Mouse (Mus musculus) neural tube, embryonic 14.5 days (tissue): ENCODE results near the gene Myh1. TPM values are rescaled to one million over a fixed set of nuclear protein-coding genes. Genes with fewer than 3 reads are reported as not detected.

Experiments
- ATAC-seq: fragments of 200-750 bp; cut with Nextera tagmentation; 2 replicates; pipeline ENCODE4 v1.8.0; 2017; ENCODE audit warnings: low read depth, mild to moderate bottlenecking, moderate TSS enrichment, moderate library complexity
- H3K27ac ChIP-seq: fragments of 300-500 bp; sonication (generic); 2 replicates; pipeline ENCODE4 v1.5.1; 2014; ENCODE audit warnings: low read depth, mild to moderate bottlenecking, control low read depth, low read length, moderate library complexity, mixed read lengths
- H3K27me3 ChIP-seq: fragments of 300-500 bp; sonication (generic); 2 replicates; pipeline ENCODE4 v1.6.1; 2014; ENCODE audit warnings: low read length; ENCODE audit not compliant: control insufficient read depth, insufficient read depth
- H3K36me3 ChIP-seq: fragments of 300-500 bp; sonication (generic); 2 replicates; pipeline ENCODE4 v1.6.1; 2014; ENCODE audit warnings: low read length, mixed read lengths; ENCODE audit not compliant: control insufficient read depth, insufficient read depth
- H3K4me1 ChIP-seq: fragments of 300-500 bp; sonication (generic); 2 replicates; pipeline ENCODE4 v1.6.1; 2014; ENCODE audit warnings: low read length; ENCODE audit not compliant: control insufficient read depth, insufficient read depth
- H3K4me2 ChIP-seq: fragments of 300-500 bp; sonication (generic); 2 replicates; pipeline ENCODE4 v1.6.1; 2014; ENCODE audit warnings: mild to moderate bottlenecking, low read depth, low read length, control low read depth
- H3K4me3 ChIP-seq: fragments of 300-500 bp; sonication (generic); 2 replicates; pipeline ENCODE4 v1.5.1; 2014; ENCODE audit warnings: low read depth, low read length, control low read depth, mixed read lengths
- H3K9ac ChIP-seq: fragments of 300-500 bp; sonication (generic); replicated peaks from 2 replicates; pipeline ENCODE4 v1.6.1; 2014; ENCODE audit warnings: low read depth, mild to moderate bottlenecking, control low read depth, low read length, mixed read lengths
- H3K9me3 ChIP-seq: fragments of 300-500 bp; sonication (generic); 2 replicates; pipeline ENCODE4 v1.6.1; 2016; ENCODE audit warnings: low read length; ENCODE audit not compliant: control insufficient read depth
- WGBS: fragments of 180-500 bp; shearing (Covaris S2); extraction: QIAGEN DNeasy Blood & Tissue Kit; methylation state at CpG from one replicate; pipeline ENCODE4 v1.1.7; 2014; 5-methylcytosine and 5-hydroxymethylcytosine counted together
- polyA plus RNA-seq: library from polyadenylated mRNA; unstranded; fragments of >200 nt; fragmentation: Nextera tagmentation; extraction: Ambion mirVana; gene quantifications from 2 replicates; pipeline ENCODE4 v1.2.1, GENCODE M21; 2014

Myh1 gene
- polyA plus RNA-seq: 0.03 and 0.12 TPM in 2 replicates

DNA sequence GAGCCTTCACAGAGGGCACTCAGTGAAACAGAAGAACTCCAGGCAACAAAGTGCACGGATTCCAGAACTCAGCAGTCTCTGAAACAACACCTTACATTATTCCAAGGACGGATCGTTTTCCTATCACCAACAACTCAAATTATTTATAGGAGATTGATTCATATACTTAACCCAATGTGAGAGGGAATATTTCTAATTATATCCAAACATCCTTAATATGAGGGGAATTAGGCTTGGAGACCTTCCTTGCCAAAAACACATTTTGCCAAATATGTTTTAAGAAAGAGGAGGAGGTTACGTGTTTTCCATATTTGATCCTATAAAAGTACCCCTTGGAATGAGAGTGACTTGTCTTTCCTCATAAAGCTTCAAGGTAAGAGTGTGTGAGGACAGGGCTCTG is at the start of gene Myh1:
Myh1 (plus strand) TSS at position 301 of the 400 bp plus-strand sequence.
- Histone ChIP-seq H3K4me2 (no peak within 1 kb of the TSS), H3K9me3 (no peaks in the 10 kb centered on the region), H3K9ac (no peak within 1 kb of the TSS), H3K27ac (no peak within 1 kb of the TSS), H3K4me3 (no peak within 1 kb of the TSS), H3K27me3 (no peaks in the 10 kb centered on the region), H3K36me3 (no peaks in the 10 kb centered on the region), H3K4me1 (no peaks in the 10 kb centered on the region)
- no peak for ATAC-seq
- WGBS: 87% methylated on average over 4 of the region's 4 CpGs

DNA sequence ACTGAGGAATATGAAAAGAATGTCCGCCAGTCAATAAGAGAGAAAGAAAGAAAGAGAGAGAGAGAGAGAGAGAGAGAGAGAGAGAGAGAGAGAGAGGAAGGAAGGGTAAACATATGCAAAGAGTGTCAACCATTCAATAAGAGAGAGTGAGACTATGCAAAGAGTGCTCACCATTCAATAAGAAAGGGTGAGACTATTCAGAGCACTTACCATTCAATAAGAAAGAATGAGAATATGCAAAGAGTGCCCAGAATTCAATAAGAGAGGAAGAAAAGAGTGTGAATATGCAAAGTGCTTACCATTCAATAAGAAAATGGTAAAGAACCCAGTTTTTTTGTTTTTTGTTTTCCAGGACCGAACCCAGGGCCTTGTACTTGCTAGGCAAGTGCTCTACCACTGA is 49.6 kb upstream of the Myh1 start:
- Histone ChIP-seq H3K4me2 (no peak overlapping the region), H3K4me1 (no peaks in the 10 kb centered on the region), H3K9ac (no peak overlapping the region), H3K27ac (no peak overlapping the region), H3K36me3 (no peaks in the 10 kb centered on the region), H3K4me3 (no peak overlapping the region), H3K27me3 (no peaks in the 10 kb centered on the region), H3K9me3 (no peaks in the 10 kb centered on the region)
- 94% methylated on average over 2 of the region's 2 CpGs for WGBS
- ATAC-seq: no peak

DNA sequence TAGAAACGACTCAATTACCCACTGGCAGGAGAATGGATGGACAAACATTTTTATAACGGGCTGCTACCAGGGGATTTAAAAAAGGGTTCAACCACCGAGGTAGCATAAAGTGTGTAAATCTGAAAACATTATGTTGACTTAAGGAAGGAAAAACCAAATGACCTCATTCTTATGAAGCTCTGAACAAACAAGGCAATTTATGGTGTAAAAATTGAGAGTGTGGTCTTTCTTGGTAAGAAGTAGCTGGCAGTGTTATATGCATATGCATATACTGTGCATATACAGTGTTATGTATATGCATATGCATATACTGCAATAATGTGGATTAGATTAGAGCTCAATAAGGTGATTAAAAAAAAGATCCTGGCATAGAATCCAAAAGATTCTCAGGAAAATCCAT is 48.7 kb upstream of the Myh1 start:
- WGBS: 76% methylated on average over 3 of the region's 3 CpGs
- no peaks in the 10 kb centered on the region for H3K36me3 ChIP-seq
- H3K27me3 ChIP-seq: no peaks in the 10 kb centered on the region

DNA sequence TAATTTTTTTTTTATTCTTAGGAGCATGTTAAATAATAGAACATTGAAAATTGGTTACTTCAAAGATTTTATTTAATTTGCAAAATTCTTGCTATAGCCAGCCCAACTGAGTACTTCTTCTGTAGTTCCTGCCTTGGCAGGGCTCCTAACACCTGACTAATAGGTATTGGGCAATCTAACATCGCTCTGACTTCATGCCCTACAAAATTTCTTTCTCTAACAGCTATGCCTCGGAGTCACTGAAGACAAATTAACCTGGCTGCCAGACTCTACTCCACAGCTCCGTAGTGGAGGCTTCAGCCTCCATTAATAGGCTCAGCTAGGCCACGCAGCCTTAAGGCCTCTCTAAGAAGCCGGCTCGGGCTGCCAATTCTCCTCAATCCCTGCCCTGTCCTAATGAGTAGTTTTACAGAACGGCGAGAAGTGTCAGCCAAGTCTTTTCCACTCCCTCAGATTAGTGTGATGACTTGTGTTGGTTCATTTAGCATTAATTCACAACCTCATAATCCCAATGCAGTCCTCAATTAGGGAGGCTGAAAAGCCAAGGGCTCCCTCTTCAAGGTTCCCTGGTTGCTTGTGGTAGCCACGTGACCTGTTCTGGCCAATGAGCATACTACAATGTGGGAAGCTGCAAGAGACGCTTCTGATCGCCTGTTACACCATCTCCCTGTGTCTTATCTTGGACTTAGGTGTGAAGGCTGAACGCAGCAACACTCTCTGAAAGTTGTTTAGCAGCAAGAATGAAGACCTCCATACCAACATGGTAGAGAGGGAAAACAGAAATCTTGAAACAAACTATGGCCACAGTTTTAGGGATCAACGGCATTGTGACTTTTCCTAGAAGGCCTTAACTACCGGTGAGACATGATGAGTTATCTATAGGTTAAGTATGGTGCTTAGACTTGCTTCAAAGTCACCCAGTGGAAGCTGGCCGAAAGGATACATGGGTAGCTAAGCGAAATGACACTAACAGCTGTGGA is 47.9 kb upstream of the Myh1 start:
- no peaks in the 10 kb centered on the region for H3K36me3 ChIP-seq
- no peaks in the 10 kb centered on the region for H3K9me3 ChIP-seq
- no peaks in the 10 kb centered on the region for H3K27me3 ChIP-seq
- WGBS: 91% methylated on average over 16 of the region's 16 CpGs
- no peak for ATAC-seq
- no peak overlapping the region for H3K4me3 ChIP-seq
- H3K4me1 ChIP-seq: no peaks in the 10 kb centered on the region
- no peak overlapping the region for H3K4me2 ChIP-seq
- H3K9ac ChIP-seq: no peak overlapping the region
- H3K27ac ChIP-seq: no peak overlapping the region

More for the DNA sequence above, 48.7 kb upstream of the Myh1 start:
- Histone ChIP-seq H3K9ac (no peak overlapping the region), H3K9me3 (no peaks in the 10 kb centered on the region), H3K4me3 (no peak overlapping the region), H3K27ac (no peak overlapping the region), H3K4me2 (no peak overlapping the region), H3K4me1 (no peaks in the 10 kb centered on the region)
- ATAC-seq: no peak

DNA sequence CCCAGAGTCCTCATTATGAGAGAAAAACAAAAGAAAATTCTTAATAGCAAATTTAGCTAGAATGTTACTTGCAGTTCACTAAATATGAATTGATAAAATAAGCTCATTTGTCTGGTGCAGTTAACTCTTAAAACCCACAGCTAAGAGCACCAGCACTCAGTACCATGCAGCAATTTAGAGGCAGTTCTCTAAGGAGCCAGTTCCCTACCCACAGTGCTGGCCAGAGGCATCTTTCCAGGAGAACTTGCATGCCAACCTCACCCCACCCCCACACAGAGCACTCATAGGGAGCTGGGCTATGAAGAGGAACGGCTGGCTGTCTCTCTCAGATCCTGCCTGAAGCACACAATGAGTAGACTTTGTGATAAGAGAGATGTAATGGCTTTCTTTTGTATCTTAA is 46.7 kb upstream of the Myh1 start:
- no peaks in the 10 kb centered on the region for H3K36me3 ChIP-seq
- no peak overlapping the region for H3K27ac ChIP-seq
- WGBS: 21% methylated on average over 1 of the region's 1 CpGs
- H3K4me3 ChIP-seq: no peak overlapping the region
- no peak overlapping the region for H3K9ac ChIP-seq
- no peaks in the 10 kb centered on the region for H3K27me3 ChIP-seq
- no peaks in the 10 kb centered on the region for H3K4me1 ChIP-seq
- no peaks in the 10 kb centered on the region for H3K9me3 ChIP-seq
- H3K4me2 ChIP-seq: no peak overlapping the region
- no peak for ATAC-seq

DNA sequence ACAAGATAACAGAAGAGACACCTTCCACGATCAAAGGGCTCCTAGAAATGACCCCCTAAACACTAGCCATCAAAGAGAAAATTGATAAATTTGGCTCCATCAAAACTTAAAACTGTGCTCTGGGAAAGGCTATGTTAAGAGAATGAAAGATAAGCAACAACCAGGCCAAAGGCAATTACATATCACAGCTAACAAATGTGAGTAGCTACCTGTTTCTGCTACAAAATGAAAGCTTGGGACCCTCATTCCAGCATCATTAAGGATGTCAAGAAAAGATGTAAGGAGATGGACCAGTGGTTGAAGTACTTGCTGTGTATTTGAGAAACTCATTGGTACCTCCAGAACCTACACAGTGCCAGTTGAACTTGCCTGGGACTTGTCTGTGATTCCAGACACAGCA is 46.0 kb upstream of the Myh1 start:
- WGBS: 80% methylated on average over 1 of the region's 1 CpGs
- no peaks in the 10 kb centered on the region for H3K27me3 ChIP-seq
- ATAC-seq: no peak

DNA sequence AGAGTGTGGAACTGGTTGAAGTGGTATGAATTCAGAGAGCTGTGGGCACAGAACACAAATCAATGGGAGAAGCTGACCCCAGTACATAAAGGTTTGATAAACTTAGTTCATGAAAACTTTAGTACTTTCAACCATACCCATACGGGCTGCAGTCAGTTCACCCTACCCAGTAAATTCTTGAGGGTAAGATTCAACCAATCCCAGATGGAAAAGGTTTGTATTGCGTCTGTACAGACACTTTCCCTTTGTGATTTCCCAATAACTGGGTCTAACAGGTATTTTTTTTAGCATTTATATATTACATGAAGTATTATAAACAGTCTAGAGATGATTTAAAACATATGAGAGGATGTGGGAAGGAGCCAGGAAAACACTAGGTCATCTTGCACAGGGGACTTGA is 44.2 kb upstream of the Myh1 start:
- WGBS: 95% methylated on average over 2 of the region's 2 CpGs
- no peak overlapping the region for H3K9ac ChIP-seq

More for the DNA sequence above, 46.0 kb upstream of the Myh1 start:
- Histone ChIP-seq H3K27ac (no peak overlapping the region), H3K9me3 (no peaks in the 10 kb centered on the region), H3K9ac (no peak overlapping the region), H3K4me2 (no peak overlapping the region), H3K4me1 (no peaks in the 10 kb centered on the region), H3K4me3 (no peak overlapping the region), H3K36me3 (no peaks in the 10 kb centered on the region)

DNA sequence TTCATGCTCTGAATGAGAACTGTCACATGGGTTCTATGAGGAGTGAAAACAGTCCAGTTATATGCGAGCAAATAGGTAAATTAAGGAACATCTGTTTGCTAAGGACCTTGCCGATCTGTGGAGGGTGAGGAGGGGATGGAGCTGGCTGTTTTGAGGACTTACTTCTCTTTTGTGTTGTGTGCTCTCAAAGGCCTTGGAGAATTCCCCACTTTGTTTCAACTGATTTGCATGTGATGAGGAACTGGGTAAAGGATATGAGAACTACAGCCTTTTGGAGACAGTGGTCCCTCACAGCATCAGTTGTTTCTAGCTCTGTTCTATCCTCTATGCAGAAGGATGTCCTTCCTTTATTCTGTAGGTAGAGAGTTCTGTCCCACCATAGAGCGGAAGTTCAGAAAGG is 39.7 kb upstream of the Myh1 start:
- no peak for ATAC-seq
- no peaks in the 10 kb centered on the region for H3K36me3 ChIP-seq
- H3K4me3 ChIP-seq: no peak overlapping the region
- H3K9me3 ChIP-seq: no peaks in the 10 kb centered on the region
- H3K27ac ChIP-seq: no peak overlapping the region
- H3K4me2 ChIP-seq: no peak overlapping the region
- WGBS: 92% methylated on average over 3 of the region's 3 CpGs
- no peak overlapping the region for H3K9ac ChIP-seq
- no peaks in the 10 kb centered on the region for H3K4me1 ChIP-seq
- no peaks in the 10 kb centered on the region for H3K27me3 ChIP-seq

More for the DNA sequence above, 44.2 kb upstream of the Myh1 start:
- no peak for ATAC-seq
- no peak overlapping the region for H3K4me3 ChIP-seq
- no peaks in the 10 kb centered on the region for H3K4me1 ChIP-seq
- no peaks in the 10 kb centered on the region for H3K9me3 ChIP-seq
- no peaks in the 10 kb centered on the region for H3K36me3 ChIP-seq
- H3K27me3 ChIP-seq: no peaks in the 10 kb centered on the region
- H3K27ac ChIP-seq: no peak overlapping the region
- H3K4me2 ChIP-seq: no peak overlapping the region

DNA sequence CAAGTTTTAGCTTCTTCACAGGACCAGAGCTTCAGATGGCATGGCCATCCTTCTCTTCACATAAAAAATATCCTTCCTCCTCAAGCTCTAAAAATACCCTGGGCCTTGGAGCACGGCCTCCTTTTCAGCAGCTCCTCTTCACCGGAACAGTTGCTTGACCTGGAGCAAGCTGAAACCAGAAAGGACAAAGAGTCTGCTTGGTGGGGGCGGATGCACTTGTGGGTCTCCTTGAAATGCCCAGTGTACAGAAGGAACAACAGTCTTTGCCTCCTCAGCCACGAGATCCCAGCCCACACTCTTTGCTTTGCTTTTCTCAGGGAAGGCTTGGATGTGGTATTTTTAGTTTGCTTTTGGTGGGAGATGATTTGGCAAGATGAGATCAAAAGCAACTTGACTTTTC is 36.2 kb upstream of the Myh1 start:
- Histone ChIP-seq H3K4me3 (no peak overlapping the region), H3K4me2 (no peak overlapping the region), H3K9ac (no peak overlapping the region), H3K9me3 (no peaks in the 10 kb centered on the region), H3K4me1 (no peaks in the 10 kb centered on the region), H3K36me3 (no peaks in the 10 kb centered on the region), H3K27me3 (no peaks in the 10 kb centered on the region), H3K27ac (no peak overlapping the region)
- 81% methylated on average over 4 of the region's 4 CpGs for WGBS
- no peak for ATAC-seq
